Mouse (Mus musculus) spleen, postnatal 36 days (tissue): ENCODE results near the gene Gm27027.

Experiments used
- DNase-seq, 2 experiments: peaks; one replicate each; pipeline ENCODE4 v3.0.0; 2022; ENCODE audit warnings: low spot score in 2 of 2, mixed read lengths in 1 of 2

The Gm27027 gene

GRCm38 (mm10) chr2:93976436-93977252 is 19.5 kb downstream of the Gm27027 start:
- DNase-seq, result peak; percentile 54 to 63

- DNase-seq, result no peak
Observed at GRCm38 (mm10) chr2:93975526-93976435, 20.4 kb downstream of the Gm27027 start.

- DNase-seq, result no peak
Observed at GRCm38 (mm10) chr2:93975041-93975440, 21.1 kb downstream of the Gm27027 start.

DNA sequence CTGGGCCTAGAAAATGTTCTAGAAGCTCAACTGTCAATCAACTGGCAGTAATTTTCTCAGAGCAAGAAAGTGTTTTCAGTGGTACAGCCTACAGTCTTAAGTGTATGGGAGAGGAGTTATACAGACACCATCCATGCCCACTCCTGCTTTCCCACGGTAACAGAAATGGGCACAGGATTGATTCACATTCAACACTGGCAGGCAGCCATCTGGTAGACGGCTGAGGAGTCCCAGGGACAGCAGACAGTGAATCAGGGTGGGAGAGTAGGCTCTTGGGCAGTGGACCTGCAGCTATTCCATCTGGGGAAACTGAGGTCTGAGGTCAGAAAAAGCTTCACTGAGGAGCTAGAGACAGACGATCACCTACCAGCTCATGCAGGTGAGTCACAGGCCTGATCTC is 24.5 kb downstream of the Gm27027 start:
- DNase-seq, result no peak

GRCm38 (mm10) chr2:93964494-93965160 is 31.5 kb downstream of the Gm27027 start:
- no peak for DNase-seq

GRCm38 (mm10) chr2:93963802-93964201 is 32.4 kb downstream of the Gm27027 start:
- DNase-seq, result no peak

DNA sequence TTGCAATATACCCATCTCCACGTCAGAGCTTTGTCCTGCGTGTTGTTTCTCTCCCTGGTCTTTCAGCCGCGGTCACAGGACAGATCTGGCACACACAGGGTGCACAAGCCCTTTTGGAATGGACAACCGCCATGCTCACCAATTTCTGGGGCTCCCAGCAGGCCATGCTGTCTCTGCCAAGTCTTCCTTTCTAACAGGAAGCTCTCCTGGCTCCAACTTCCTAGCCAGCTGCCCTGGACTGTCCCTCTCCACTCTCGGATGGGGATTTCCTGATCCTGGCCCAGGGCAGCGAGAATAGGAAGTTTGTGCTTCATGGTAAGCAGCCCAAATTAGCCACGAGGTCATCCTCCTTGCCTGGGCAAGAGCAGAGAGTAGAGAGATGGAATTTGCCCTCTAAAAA is 34.4 kb downstream of the Gm27027 start:
- peak; percentile 27 to 32 for DNase-seq

DNA sequence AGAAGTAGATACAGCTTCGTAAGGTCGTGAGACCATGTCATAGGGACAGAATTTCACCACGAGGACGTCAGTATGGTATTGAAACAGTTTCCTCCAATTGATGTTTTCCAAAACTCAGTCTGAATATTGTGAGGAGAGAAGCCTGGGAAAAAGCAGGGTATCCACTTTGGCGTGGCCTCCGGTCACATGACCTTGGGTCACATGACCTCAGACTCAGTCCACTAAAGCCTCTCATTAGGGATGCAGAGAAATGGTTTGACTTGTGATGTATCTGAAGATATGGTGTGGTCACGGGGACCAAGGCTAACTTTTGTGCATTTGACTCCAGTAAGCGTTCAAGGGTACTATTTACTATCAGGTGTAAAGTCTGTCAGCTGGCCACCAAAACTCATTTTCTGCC is 36.8 kb downstream of the Gm27027 start:
- no peak for DNase-seq

- DNase-seq, result no peak
Observed at GRCm38 (mm10) chr2:93958216-93958615, 37.9 kb downstream of the Gm27027 start.

DNA sequence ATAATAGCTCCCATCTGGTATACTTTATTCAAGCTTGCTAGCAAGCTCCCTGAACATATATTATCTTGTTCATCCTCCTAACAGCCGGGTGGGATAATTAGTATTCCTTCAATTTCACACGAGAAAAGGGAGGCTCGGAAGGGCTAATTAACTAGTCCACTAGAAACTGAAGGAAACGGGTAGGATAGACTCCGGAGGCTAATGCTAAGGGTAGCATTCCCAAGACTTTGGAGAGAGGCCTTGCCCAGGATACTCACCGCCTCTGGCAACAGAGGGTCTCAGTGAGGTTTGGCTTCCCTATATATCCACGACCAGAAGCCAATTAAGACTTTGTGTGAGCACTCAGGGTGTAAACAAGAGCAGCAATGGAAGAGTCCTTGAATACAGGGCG is 38.4 kb downstream of the Gm27027 start:
- no peak for DNase-seq

DNA sequence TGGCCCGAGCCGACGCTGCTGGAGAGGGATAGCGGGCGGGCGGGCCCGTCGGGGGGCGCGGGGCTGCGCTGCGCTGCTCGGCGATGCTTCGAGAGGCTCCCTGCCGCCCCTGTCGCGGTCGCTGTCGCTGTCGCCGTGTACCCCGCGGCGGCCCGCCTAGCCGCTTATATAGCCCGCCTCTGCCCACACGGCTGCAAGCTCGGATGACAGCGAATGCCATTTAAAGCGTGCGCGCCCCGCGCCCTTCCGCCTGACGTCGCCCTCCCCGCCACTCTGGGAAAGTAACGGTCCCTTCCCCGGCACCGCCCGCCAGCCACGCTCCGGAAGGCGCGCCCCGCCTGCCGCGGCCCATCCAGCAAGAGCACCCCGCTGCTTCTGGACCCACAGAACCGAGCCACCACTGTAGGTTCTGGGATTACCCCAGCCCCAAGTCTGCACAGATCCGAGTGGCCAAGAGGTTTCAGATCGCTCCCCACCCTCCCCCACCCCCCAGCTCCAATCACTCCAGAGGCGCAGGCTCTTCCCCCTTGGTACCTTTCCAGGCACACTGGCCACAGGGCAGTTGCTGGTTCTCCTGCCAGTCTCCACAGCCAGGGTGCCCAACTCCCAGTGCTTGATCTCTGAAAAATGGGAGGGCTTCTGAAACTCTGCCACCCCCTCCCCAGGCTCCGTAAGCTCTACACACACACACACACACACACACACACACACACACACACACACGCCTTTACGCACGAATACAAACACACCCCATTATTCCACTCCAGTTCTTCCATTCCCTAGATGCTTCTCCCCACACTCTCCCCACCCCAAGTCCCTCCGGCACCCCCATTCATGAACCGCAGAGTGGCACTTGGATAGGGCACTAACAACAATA is 39.0 kb downstream of the Gm27027 start, which contains the start of gene Gm13889:
TSS of gene Gm13889 (minus strand) at position 294 of the 877 bp plus-strand sequence.
- DNase-seq, result peak; percentile 21 to 30

- DNase-seq, result no peak
Observed at GRCm38 (mm10) chr2:93956331-93956801, 39.8 kb downstream of the Gm27027 start.

- DNase-seq, result no peak
Observed at GRCm38 (mm10) chr2:93955886-93956285, 40.3 kb downstream of the Gm27027 start.

DNA sequence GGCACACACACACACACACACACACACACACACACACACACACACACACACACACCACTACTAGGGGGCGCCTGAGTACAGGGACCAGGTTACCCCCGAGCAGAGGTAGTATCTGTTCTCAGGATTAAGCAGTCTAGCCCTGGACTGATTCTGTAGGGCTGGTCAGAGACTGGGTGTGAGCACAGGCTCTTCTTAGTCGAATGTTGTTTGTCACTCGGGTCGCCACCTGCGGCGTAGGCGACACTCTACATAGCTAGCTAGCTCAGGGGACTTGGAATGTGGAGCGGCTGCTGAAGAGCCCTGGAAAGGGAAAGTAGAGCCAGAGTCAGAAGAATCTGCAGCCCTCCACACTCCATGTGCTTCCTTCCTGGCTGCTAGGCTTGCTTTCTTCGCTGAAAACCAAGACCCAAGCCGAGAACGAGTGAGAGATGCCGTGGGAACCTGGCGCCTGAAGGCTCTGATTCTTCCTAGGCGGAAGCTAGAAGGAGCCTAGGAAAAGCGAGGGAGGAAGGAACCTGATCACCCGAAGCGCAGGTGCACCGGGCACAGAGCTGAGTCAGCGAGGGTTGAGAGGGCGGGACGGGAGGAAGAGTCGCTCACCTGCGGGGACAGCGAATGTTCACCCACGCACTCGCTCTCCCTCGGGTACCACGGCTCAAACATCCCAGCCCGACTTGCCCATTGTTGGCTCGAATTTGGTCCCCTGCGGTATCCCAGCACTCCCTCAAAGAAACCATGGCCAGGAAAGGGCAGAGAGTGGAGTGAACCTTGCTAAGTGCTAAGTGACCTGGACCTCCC is 41.2 kb downstream of the Gm27027 start:
- DNase-seq, result no peak

DNA sequence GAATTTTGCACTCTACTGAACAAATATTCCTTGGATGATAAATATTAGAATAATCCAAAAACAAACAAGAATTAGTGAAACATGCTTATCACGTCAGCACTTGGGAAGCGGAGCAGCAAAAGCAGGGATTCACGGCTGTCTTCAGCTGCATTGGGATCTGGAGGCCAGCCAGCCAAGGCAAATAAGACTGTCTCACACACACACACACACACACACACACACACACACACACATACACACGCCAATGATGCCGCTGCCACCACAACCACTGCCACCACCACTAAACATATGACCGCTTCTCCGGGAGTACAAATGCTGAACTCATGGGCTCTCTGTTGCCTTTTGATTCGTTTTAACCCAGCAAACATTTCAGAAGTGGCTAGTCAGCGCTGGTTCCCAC is 42.4 kb downstream of the Gm27027 start:
- DNase-seq, result no peak

GRCm38 (mm10) chr2:93946976-93947375 is 49.2 kb downstream of the Gm27027 start:
- no peak for DNase-seq

- DNase-seq, result no peak
Observed at GRCm38 (mm10) chr2:93944855-93945254, 51.3 kb downstream of the Gm27027 start.

DNA sequence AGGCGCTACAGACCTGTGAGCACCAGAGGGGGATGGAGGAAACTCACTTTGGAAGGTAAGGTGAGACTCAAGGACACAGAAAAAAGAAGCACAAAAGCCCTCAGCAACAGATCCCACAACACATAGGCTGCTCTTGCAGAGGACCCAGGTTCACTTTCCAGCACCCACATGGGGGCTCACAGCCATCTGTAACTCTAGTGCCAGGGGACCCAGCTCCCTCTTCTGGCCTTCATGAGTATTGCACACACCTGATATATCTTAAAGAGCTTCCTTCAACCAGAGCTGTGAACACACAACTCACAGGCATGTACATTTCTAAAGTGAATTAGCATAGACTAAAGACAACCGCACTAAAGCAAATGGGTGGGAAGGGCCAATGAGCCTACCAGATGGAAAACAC is 52.1 kb downstream of the Gm27027 start:
- DNase-seq, result no peak

DNA sequence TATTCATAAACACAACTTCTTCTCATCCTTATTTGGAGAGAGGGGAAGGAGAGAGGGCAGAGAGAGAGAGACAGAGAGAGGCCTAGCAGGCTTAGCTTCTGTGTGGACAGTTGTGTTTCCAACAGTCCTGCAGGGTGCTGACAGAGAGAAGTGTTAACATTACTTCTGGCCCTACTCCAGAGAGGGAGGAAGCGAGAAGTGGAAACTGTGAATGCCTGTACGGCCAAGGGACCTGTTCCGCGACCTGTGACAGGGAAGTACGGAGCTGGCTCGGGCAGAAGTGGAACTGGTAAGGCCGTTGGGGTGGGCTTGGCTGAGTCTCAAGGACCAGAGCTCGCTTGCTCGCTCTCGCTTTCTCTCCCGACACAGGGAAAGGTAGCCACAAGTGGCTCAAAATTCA is 54.5 kb downstream of the Gm27027 start:
- peak in 1 of 2 experiments; percentile 11 for DNase-seq

DNA sequence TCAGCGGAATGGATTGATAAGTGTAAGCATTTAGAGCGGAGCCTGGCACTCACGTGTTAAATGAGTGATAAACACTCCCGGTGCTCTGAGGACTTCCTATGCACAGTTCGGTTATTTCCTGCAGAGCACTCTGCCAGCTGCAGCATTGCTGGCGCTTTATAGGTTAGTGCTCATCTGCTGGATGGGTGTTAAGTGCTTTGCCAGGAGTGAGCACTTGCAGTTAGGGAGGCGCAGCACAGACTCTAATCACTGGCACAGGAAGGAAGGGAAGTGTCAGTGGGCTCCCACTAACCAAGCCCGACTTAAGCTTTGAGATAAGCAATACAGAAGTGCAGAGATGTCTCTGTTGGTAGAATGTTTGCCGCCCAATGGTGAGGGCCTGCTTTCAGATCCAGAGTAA is 57.6 kb downstream of the Gm27027 start:
- no peak for DNase-seq
